Mouse (Mus musculus) kidney, embryonic 15.5 days (tissue): ENCODE results near the gene Serinc5. TPM values are rescaled to one million over a fixed set of nuclear protein-coding genes. Genes with fewer than 3 reads are reported as not detected.
A peak's percentile ranks its signal among the peaks of the same experiment; 100 is the strongest.

Experiments
- ATAC-seq: fragments of 200-750 bp; cut with Nextera tagmentation; replicated peaks from 2 replicates; pipeline ENCODE4 v1.8.0; 2017; ENCODE audit warnings: moderate TSS enrichment; ENCODE audit not compliant: low FRiP score
- H3K27ac ChIP-seq: fragments of 300-500 bp; sonication (generic); 2 replicates; pipeline ENCODE4 v1.5.1; 2015; ENCODE audit warnings: mild to moderate bottlenecking, inconsistent platforms
- H3K27me3 ChIP-seq: fragments of 300-500 bp; sonication (generic); 2 replicates; pipeline ENCODE4 v1.6.1; 2015; ENCODE audit warnings: inconsistent platforms
- H3K36me3 ChIP-seq: fragments of 300-500 bp; sonication (generic); 2 replicates; pipeline ENCODE4 v1.6.1; 2015; ENCODE audit warnings: inconsistent platforms
- H3K4me1 ChIP-seq: fragments of 300-500 bp; sonication (generic); 2 replicates; pipeline ENCODE4 v1.6.1; 2015; ENCODE audit warnings: inconsistent platforms
- H3K4me2 ChIP-seq: fragments of 300-500 bp; sonication (generic); 2 replicates; pipeline ENCODE4 v1.6.1; 2015; ENCODE audit warnings: moderate library complexity, mild to moderate bottlenecking, inconsistent platforms
- H3K4me3 ChIP-seq: fragments of 300-500 bp; sonication (generic); replicated peaks from 2 replicates; pipeline ENCODE4 v1.5.1; 2015; ENCODE audit warnings: mild to moderate bottlenecking, inconsistent platforms
- H3K9ac ChIP-seq: fragments of 300-500 bp; sonication (generic); 2 replicates; pipeline ENCODE4 v1.6.1; 2015; ENCODE audit warnings: mild to moderate bottlenecking, inconsistent platforms
- H3K9me3 ChIP-seq: fragments of 300-500 bp; sonication (generic); replicated peaks from 2 replicates; pipeline ENCODE4 v1.6.1; 2016; ENCODE audit warnings: inconsistent platforms
- WGBS: fragments of 180-500 bp; shearing (Covaris S2); methylation state at CpG from one replicate; pipeline ENCODE4 v1.1.7; 2015; ENCODE audit warnings: mixed read lengths; 5-methylcytosine and 5-hydroxymethylcytosine counted together
- polyA plus RNA-seq: library from polyadenylated mRNA; unstranded; fragments of >200 nt; fragmentation: Nextera tagmentation; extraction: Ambion mirVana; gene quantifications from 2 replicates; pipeline ENCODE4 v1.2.1, GENCODE M21; 2015

The Serinc5 gene
- polyA plus RNA-seq, 1 experiment from 2014 or later, result 16.5 TPM

DNA sequence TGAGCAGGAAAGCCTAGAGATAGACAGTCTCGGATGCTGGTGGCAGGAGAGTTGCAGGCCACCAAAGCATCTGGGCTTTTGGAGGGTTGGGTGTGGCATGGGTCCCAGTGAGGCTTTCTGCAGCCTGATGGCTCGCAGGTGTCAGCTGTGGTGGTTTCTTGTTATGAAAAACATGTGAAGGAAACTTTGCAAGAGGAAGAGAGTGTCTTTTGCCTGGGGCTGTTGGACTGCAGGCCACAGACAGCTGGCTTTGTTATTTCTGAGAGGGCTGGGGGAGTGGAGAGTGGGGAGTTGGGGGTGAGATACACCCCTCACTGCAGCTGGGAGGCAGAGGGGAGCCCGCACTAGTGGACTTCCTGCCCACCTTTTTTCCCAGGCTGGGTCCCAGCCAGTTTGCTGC, 127.9 kb downstream of the Serinc5 start:
- no peaks in the 10 kb centered on the region for H3K9me3 ChIP-seq
- H3K4me1 ChIP-seq, result peaks cover 8% of the 10 kb centered on the region
- no peaks in the 10 kb centered on the region for H3K27me3 ChIP-seq
- H3K27ac ChIP-seq, result no peak overlapping the region
- H3K9ac ChIP-seq, result no peak overlapping the region
- 77% methylated on average over 3 of the region's 3 CpGs for WGBS
- no peak overlapping the region for H3K4me2 ChIP-seq
- H3K36me3 ChIP-seq, result no peaks in the 10 kb centered on the region
- no peak for ATAC-seq
- no peak overlapping the region for H3K4me3 ChIP-seq

DNA sequence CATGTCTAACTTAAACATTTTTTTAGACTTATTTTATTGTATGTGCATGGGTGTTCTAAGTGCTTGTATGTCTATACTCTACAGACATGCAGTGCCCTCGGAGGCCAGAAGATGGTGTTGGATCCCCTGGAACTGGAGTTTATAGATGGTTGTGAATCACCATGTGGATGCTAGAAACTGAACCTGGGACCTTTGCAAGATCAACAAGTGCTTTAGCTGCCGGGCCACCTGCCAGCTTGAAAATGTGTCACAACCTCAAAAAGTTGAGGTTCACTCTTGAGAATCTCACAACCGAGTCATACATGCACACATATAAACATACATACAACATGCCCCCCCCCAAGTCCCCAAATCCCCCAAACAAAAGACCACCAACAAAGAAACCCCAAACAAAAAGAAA, 129.0 kb downstream of the Serinc5 start:
- Histone ChIP-seq H3K4me3 (no peak overlapping the region), H3K9me3 (no peaks in the 10 kb centered on the region), H3K36me3 (no peaks in the 10 kb centered on the region), H3K27me3 (no peaks in the 10 kb centered on the region), H3K27ac (no peak overlapping the region), H3K4me2 (no peak overlapping the region), H3K4me1 (peaks cover 8% of the 10 kb centered on the region), H3K9ac (no peak overlapping the region)
- ATAC-seq, result no peak
- WGBS, result 82% methylated on average over 3 of the region's 3 CpGs

DNA sequence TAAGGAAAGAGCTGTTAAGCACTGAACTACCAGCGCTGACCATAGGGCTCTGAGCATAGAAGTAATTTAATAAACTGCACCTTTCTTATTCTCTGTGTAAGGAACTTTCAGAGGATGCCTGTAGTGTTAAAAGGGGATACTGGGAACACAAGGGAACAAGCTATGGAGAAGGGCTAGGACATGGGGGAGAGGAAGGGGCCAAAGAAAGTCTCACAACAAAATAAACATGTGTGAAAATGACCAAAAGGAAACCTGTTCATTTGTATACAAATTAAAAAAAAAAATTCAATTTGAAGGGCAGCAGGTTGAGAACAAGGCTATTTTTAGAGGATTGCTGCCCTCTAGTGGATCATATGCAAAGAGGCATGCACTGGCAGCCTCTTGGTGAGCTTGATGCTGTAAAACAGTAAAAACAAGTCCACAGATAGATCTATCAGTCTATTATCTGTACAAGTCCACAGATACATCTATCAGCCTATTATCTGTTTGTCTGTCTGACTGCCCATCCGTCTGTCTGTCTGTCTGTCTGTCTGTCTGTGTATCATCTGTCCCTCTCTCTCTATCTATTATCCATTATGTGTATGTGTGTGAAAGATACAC, 129.9 kb downstream of the Serinc5 start:
- Histone ChIP-seq H3K4me2 (no peak overlapping the region), H3K4me1 (peaks cover 8% of the 10 kb centered on the region), H3K4me3 (no peak overlapping the region), H3K27ac (no peak overlapping the region), H3K27me3 (no peaks in the 10 kb centered on the region), H3K9me3 (no peaks in the 10 kb centered on the region), H3K9ac (no peak overlapping the region), H3K36me3 (no peaks in the 10 kb centered on the region)
- peak; percentile 63; the same call in 1 of the 2 replicates for ATAC-seq
- WGBS, result 8% methylated on average over 2 of the region's 2 CpGs

GRCm38 (mm10) chr13:92742886-92743285, 132.0 kb downstream of the Serinc5 start:
- Histone ChIP-seq H3K4me3 (no peak overlapping the region), H3K36me3 (no peaks in the 10 kb centered on the region), H3K27me3 (no peaks in the 10 kb centered on the region), H3K9ac (no peak overlapping the region), H3K9me3 (no peaks in the 10 kb centered on the region), H3K27ac (no peak overlapping the region), H3K4me1 (no peaks in the 10 kb centered on the region), H3K4me2 (no peak overlapping the region)
- no peak for ATAC-seq
- 88% methylated on average over 4 of the region's 4 CpGs for WGBS

DNA sequence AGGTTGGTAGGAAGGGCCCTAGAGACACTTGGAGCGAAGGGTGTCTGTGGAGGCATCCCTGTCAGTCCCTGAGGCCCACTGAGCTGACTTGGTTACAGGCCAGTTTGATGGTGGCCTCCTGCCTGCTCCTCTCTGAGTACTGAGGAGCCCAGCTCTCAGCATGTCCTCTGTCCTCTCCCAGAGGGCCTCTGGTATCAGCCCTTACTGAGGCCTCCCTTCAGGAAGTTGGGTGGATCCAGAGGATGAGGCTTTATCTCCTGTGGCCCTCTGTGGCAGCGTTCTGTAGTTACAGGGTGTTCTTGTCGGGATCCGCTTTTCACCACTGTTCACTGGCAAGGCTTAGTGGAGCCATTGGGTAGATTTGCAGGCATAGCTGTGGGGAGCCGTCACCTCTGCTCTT, 132.4 kb downstream of the Serinc5 start:
- H3K4me2 ChIP-seq, result no peak overlapping the region
- H3K27me3 ChIP-seq, result no peaks in the 10 kb centered on the region
- H3K9me3 ChIP-seq, result no peaks in the 10 kb centered on the region
- no peaks in the 10 kb centered on the region for H3K36me3 ChIP-seq
- H3K9ac ChIP-seq, result no peak overlapping the region
- no peaks in the 10 kb centered on the region for H3K4me1 ChIP-seq
- peak; percentile 58; the same call in 1 of the 2 replicates for ATAC-seq
- 83% methylated on average over 5 of the region's 5 CpGs for WGBS
- H3K27ac ChIP-seq, result no peak overlapping the region
- no peak overlapping the region for H3K4me3 ChIP-seq

DNA sequence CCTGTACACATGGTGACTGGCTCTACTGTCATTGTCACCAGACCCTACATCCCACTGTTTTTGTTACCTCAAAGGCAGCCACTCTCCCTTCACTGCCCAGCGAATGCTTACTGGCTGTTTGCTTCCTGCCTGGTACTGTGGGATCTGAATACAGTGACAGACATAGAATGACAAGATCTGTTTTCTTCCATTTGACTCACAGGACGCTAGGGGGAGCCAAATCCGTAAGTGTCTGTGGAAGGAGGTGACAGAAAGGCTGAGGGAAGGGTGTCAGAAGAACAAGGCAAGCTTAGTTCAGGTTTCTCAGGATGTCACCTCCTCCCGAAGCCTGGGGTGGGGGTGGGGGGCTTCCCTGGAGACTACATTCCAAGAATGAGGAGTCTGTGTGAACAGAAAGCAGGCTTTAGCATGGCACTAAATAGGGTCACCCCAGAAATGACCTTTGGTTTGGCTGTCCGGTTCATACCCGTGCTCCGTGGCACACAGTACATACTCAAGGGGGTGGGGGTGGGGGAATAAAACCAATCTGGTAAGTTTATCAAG, 140.2 kb downstream of the Serinc5 start:
- 14% methylated on average over 7 of the region's 7 CpGs for WGBS

DNA sequence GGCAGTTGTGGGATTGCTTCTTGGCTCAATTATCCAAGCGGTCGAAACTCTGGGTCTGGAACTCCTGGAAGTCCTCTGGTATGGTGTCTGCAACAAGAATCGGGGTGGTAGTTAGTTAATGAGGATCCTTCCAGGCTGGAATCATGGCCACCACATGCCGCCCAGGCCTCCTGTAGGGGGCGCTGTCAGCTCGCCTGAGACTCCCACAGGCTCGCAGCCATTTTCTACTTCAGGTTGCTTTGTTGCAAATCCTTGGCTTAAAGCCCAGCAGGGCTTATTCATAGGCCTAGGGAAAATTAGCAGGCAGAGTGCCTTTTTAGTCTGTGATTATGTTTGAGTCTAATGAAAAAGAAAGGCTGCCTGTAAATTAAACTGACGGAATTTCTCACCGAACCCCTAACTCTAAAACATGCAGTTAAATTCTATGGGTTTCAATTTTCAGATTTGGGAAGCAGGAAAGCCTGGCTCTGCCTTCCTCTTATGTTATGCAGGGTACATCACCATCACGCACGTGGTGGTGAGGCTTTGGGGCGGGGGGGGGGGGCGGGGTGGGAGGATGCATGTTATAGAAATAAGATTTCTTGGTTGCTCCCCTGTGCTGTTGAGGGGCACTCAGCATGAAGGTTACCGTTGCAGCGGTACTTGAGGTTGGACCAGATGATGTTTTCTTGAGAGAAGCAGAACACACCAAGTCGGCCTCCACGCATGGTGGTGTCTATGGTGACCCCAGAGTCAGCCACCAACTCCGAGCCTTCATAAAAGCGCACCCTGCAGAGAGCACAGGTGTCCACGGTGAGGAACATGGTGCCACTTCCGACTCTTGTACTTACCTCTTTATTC, 141.1 kb downstream of the Serinc5 start:
- no peak overlapping the region for H3K27ac ChIP-seq
- 71% methylated on average over 21 of the region's 21 CpGs for WGBS
- H3K4me3 ChIP-seq, result no peak overlapping the region
- H3K9ac ChIP-seq, result no peak overlapping the region
- no peak overlapping the region for H3K4me2 ChIP-seq
- H3K36me3 ChIP-seq, result no peaks in the 10 kb centered on the region
- no peaks in the 10 kb centered on the region for H3K27me3 ChIP-seq
- H3K9me3 ChIP-seq, result no peaks in the 10 kb centered on the region
- H3K4me1 ChIP-seq, result peaks cover 4% of the 10 kb centered on the region; the same call in 1 of the 2 replicates
- peak; percentile 55; the same call in 1 of the 2 replicates for ATAC-seq

More for the DNA sequence above, 140.2 kb downstream of the Serinc5 start:
- peak overlapping the region; percentile 43 for H3K4me2 ChIP-seq
- H3K36me3 ChIP-seq, result no peaks in the 10 kb centered on the region
- H3K4me3 ChIP-seq, result no peak overlapping the region
- peaks cover 4% of the 10 kb centered on the region; the same call in 1 of the 2 replicates for H3K4me1 ChIP-seq
- H3K9me3 ChIP-seq, result no peaks in the 10 kb centered on the region
- no peak overlapping the region for H3K27ac ChIP-seq
- H3K27me3 ChIP-seq, result no peaks in the 10 kb centered on the region
- ATAC-seq, result peak; percentile 66; the same call in 1 of the 2 replicates
- no peak overlapping the region for H3K9ac ChIP-seq

DNA sequence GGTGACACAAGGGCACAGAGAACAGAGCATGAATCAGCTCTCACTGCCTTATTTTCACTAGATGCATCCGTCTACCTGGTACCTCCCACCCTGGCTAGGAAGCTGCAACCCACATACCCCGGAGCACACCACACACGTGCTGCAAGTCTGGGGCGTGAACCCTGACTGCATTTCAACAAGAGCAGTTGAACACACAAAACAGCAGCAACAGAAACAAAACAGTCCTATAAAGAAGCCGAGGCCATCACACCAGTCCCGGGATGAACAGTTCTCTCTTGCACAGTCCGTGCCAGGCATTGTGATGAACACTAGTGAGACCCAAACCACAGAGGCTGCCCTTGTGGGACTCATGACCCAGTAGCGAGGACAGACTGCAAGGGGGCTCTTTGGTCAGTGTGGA, 142.8 kb downstream of the Serinc5 start:
- Histone ChIP-seq H3K4me1 (peaks cover 4% of the 10 kb centered on the region; the same call in 1 of the 2 replicates), H3K36me3 (no peaks in the 10 kb centered on the region), H3K4me2 (no peak overlapping the region), H3K9me3 (no peaks in the 10 kb centered on the region), H3K4me3 (no peak overlapping the region), H3K9ac (no peak overlapping the region), H3K27me3 (no peaks in the 10 kb centered on the region), H3K27ac (no peak overlapping the region)
- 80% methylated on average over 8 of the region's 8 CpGs for WGBS
- ATAC-seq, result no peak

DNA sequence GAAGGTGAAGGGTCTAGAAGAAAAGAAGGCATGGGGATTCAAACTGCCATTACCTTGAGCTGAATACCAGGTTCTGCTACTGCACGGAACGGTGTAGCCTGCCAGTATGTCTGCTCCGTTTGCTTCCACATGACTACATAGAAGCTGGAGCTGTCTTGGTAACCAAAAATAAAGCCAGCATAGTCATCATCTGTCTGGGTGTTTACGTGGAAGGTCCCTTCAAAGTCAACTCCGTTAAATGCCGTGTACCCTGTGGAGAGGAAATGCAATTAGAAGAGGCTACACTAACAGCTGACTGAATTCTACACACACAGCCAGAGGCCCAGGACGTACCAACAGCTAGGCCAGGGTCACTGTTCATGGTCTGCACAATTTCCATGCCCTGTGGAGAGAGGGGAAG, 144.1 kb downstream of the Serinc5 start:
- Histone ChIP-seq H3K4me3 (no peak overlapping the region), H3K4me1 (peaks cover 4% of the 10 kb centered on the region; the same call in 1 of the 2 replicates), H3K9me3 (no peaks in the 10 kb centered on the region), H3K27me3 (no peaks in the 10 kb centered on the region), H3K4me2 (no peak overlapping the region), H3K36me3 (no peaks in the 10 kb centered on the region), H3K9ac (no peak overlapping the region), H3K27ac (no peak overlapping the region)
- 85% methylated on average over 7 of the region's 7 CpGs for WGBS
- no peak for ATAC-seq

DNA sequence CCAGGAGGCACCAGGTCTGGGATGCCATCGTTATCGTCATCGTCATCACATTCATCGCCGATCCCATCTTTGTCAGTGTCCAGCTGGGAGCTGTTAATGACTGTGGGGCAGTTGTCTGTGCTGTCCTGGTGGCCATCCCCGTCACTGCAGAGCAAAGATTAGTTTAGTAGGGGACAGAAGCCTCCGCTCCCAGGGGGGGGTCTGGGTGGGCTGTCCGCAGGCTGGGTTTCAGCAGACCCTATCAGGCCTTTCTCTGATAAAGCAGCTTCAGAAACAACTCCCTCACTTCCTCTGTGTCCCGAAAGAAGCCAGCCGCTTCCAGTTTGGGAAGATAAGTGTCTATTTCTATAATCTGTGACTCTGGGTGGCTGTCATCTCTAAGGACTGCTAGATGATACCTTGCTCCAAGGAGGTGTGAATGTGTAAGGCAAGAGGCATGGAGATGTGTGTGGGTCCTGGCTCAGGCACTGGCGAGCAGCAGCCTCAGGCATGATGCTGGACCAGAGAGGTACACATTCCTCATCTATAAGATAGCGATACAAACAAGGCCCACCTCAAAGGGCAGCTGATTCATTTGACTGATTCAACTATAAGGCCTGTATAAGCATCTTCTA, 147.2 kb downstream of the Serinc5 start:
- Histone ChIP-seq H3K9ac (no peak overlapping the region), H3K27ac (no peak overlapping the region), H3K4me2 (no peak overlapping the region), H3K9me3 (no peaks in the 10 kb centered on the region), H3K4me3 (no peak overlapping the region), H3K27me3 (no peaks in the 10 kb centered on the region), H3K4me1 (no peaks in the 10 kb centered on the region), H3K36me3 (no peaks in the 10 kb centered on the region)
- ATAC-seq, result no peak
- 82% methylated on average over 12 of the region's 12 CpGs for WGBS

GRCm38 (mm10) chr13:92759096-92759495, 148.2 kb downstream of the Serinc5 start:
- no peak overlapping the region for H3K4me2 ChIP-seq
- ATAC-seq, result no peak
- no peaks in the 10 kb centered on the region for H3K4me1 ChIP-seq
- no peak overlapping the region for H3K27ac ChIP-seq
- H3K4me3 ChIP-seq, result no peak overlapping the region
- no peaks in the 10 kb centered on the region for H3K9me3 ChIP-seq
- H3K9ac ChIP-seq, result no peak overlapping the region
- H3K27me3 ChIP-seq, result no peaks in the 10 kb centered on the region
- WGBS, result 86% methylated on average over 4 of the region's 4 CpGs
- no peaks in the 10 kb centered on the region for H3K36me3 ChIP-seq

DNA sequence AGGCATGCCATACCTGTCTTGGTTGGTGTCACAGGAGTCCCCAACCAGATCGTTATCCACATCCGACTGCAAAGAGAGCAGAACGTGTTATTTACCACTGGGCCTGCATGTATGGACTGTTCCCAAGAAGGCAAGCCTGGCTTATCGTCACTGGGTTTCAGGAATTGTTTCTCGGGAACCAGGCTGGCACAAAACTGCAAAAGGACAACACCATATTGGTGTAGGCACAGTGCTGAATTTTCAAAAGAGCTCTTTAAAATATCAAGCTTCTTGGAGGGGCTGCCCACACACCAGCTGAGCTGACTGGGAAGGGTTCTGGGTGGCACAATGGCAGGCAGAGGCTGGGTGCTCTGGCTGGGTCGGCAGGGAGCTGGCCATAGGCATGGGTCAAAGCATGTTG, 149.6 kb downstream of the Serinc5 start:
- Histone ChIP-seq H3K4me1 (no peaks in the 10 kb centered on the region), H3K4me2 (no peak overlapping the region), H3K27ac (no peak overlapping the region), H3K9ac (no peak overlapping the region), H3K9me3 (no peaks in the 10 kb centered on the region), H3K4me3 (no peak overlapping the region), H3K36me3 (no peaks in the 10 kb centered on the region), H3K27me3 (no peaks in the 10 kb centered on the region)
- no peak for ATAC-seq
- WGBS, result 86% methylated on average over 6 of the region's 6 CpGs
